Mouse (Mus musculus): ENCODE results near the gene Shroom4. TPM values are rescaled to one million over a fixed set of nuclear protein-coding genes. Genes with fewer than 3 reads are reported as not detected.
"Not testable (repeated sequence)": the region's sequence is repeated elsewhere in the genome, so short reads cannot be mapped to it uniquely, and the experiment has no call there.

Gene Shroom4
- not detected for polyA plus RNA-seq (2017; shearing (Covaris generic))

DNA sequence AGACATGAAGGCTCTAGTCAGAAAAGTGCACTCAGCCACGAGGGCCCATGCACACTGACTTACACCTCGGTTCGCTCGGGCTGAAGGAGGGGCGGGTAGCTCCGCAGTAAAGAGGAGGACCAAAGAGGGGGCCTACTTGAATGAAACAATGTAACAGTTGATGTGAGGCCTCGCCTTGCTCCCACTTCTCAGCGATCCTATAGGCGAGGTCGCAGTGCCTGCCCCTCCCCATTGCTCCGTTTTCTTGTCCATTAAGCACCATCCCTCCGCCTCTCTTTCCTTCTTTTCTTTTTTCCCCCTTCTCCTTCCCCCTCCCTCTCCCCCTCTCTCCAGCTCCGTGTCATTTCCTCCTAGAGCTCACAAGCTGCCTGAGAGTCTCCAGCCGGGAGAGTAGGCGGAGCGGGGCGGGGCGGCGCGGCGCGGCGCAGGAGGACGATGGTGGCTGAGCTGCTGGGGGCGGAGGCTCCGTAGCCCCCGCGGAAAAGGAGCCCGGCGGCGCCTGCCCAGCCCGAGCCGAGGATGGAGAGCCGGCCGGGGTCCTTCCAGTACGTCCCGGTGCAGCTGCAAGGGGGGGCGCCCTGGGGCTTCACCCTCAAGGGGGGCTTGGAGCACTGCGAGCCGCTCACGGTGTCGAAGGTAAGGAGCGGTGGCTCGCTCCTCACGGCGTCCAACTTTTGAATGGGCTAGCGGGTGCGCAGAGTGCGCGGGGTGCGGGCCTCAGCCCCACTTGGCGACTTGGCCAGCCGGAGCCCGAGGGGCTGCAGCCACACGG lies at the start of gene Shroom4:
Shroom4 (plus strand) TSS at position 229 of the 772 bp plus-strand sequence.
- ATAC-seq, result no peak

DNA sequence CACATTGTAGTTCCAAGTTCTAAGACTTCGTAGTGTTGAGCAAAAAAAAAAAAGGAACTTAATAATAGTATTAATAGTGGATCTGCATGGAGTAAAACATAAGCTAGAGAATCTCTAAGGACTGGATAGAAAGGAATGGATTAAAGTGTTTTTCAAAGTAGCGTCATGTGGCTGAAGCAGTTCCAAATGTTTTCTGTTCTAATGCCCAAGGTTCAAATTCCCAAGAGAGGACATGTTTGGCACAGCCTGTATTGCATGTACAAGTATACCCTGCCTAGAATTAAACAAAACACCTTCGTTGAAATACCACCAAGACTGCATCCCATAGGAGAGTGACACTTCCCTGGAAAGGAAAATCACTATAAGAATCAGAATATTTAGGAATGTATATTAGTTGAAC lies 42.8 kb upstream of the Shroom4 start:
- no peak for ATAC-seq

DNA sequence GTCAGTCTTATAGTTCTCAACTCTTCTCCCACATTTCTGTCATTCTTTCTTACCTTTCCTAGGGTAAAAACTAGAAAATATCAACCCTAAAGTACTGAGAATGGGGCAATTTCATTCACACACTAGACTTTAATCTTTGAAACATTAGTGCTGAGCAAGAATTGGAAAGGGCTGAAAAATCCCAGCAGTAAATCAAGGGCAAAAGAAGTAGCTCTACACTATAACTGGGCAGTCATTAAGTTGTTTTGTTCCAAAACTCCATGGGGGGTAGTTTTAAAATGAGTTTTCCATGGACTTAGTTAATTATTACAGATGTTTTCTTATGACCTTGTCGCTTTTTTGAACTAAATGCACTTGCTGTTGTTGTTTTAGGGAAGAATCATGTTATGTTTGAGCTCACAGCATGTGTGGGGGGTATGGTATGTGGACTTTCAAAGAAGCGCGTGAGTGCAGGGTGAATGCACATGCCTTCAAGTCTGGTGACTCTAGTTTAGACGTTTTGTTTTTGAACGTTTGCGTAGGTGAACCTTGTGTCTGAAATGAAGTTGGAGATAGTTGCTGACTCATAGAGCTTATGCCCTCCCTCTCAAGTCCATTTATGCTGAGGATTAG lies 42.0 kb upstream of the Shroom4 start:
- ATAC-seq, result no peak

DNA sequence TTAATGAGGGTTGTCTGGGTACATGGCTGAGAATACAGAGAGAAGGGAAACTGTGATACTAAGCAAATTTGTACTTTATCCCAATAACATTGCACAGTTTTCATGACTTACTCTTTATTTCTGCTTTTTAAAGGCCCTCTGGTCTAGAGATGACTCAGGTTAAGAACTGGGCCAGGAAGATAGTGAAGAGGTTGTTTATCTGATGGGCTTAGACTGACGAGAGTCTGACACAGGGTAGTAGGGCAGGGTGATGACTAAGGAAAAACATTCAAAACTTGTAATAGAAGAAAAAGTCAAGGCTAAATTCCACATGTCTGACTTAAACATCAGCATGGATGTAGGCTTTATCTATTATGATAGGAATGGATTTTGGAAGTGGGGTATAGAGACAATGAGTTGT lies 30.8 kb upstream of the Shroom4 start:
- no peak for ATAC-seq

DNA sequence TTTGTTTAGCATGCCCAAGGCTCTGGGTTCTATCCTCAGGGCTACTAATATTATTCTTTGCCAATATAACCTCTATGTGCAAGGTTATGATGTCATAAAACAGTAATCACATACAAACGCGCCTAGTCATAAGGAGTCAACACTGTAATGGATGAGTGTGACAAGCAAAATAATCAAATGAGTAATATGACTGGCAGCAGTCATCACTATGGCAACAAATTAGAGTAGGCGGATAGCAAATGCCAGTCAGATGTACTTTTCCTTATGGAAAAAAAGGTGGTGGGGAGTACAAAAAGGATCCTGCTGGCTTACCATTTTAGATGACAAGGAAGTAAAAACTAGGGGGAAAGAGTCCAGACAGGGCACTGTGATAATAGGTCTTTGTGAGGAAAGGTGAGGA lies 28.9 kb upstream of the Shroom4 start:
- no peak for ATAC-seq

DNA sequence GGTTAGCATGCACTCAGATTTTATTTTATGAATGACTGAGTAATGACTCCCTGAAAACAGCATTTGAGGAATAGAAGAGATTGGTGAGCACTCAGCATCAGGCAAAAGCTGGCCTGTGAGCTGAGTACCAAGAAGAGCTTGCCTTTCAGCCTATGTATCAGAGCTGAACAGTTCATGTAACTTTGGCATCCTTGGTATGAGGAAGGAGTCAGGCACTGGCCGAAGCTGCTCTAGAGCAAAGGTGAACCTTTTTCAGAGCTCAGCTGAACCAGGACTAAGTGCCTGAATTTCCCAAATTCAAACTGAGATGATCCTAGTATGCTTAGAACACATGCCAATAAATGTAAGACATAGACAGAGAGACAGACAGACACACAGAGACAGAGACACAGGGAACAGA lies 5.8 kb upstream of the Shroom4 start:
- no peak for ATAC-seq

DNA sequence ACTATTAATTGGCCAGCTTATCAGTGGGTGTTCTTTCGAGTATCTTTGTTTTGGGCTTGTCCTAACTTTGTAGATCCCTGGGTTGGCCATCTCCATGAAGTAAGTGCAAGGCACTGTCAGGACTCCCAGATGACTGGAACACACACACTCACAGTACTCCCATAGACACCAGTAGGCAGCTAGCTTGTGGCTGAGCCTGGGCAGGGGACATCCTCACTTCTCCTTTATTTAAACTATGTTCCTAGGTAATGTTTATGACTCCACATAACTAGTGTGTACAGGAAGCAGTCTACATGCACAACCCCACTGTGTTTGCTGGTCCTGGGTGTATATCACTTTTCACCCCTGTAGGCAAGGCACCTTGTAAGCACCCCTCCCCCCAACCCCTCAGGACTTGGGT lies 461 bp upstream of the Shroom4 start:
- ATAC-seq, result no peak

DNA sequence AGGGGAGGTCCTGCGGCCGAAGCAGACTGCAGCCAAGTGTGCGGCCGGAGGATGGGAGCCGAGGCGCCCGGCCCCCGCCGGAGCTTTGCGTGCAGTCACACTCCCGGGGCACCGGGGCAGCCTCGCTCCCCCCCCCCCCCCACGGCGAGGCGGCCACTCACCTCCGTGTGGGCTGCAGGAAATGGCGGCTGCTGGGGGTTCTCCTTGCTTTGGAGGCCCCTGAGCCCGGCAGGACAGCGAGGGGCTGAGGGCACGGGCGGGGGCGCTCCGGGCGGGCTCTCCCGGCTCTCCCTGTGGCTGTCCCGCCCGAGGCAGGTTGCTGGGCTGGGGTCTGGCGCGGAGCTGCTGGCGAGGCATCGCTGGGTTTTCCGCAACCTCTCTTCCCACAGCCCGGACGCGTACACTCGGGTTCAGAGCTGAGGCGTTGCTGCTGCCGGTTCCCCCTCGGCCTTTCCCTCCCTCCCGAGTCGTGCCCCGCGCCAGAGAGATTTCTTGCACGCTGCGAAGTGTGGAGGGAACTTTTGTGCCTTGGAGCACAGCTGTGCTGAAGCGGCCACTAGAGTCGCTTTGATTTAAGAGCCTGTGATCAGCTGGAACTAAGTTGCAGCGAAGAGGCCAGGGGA lies 855 bp downstream of the Shroom4 start:
- ATAC-seq, result no peak

DNA sequence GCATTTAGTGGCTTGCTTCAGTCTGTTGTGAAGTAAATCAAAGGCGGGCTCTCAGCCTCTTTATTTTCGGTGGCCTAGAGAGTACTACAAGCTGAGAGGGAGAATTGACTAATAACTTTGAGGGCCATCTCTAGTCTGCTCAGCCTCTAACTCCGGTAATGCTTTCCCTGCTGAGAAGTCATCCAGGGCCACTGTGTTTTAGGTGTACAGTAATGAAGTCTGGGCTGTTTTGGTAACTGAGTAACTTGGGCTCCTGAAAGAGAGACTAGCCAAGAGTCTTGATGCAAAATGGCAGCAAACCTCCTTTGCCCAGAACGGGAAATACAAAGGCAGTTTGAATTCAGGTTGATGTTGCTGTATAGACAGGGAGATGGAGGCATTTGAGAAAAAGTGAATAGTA lies 3.3 kb downstream of the Shroom4 start:
- ATAC-seq, result no peak

DNA sequence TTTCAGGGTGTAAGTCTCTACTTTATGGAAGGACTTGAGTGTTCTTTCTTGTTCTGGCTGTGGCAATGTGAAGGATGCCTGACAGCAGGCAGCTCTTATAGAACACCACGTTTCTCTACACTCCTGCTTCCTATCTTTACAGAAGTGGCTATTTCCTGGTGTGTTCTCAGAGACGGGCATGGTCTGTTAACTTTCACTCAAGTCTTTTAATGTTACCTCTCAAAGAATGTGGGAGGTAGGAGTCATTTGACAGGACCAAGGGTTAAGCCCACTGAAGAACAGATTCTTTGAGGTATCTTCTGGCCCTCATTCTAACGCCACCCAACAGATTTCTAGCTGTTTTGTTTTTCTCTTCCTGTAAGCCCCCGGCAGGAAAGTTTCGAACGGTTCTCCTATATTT lies 9.5 kb downstream of the Shroom4 start:
- ATAC-seq, result no peak

DNA sequence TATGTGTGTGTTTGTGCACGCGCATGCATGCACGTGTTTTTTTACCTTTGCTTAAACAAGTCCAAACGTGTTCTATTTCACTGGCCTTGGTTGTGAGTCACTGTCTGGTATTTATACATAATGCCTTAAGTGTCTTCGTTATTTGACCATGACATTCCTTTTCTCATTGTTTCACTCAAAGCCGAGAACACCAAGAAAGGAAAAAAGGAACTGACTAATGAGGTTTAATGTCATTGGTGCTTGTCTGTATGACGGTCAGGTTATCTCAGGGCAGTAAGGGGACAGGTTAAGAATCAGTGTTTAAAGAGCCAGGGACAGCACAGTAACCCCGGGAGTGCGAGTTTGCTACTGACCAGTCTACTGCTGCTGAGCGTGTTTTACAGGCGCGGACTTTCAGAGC lies 15.8 kb downstream of the Shroom4 start:
- no peak for ATAC-seq

DNA sequence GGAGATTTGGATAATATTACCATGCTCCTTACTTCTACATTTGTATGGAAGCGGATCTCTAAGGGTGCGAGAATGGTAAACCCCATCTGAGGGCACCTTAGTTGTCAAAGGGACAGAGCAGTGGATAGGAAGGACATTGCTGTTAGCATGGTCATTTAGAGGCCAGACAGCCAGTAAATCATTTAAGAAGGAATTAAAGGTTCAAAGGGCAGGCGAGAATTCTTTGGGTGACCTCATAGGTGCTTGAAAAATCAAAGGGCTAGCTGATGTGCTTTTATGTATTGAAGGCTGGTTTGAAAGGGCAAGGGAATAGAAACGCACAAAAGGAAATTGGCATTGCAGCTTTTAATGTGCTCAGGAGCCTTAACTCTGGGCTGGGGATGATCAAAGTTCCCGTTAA lies 16.3 kb downstream of the Shroom4 start:
- ATAC-seq, result no peak

DNA sequence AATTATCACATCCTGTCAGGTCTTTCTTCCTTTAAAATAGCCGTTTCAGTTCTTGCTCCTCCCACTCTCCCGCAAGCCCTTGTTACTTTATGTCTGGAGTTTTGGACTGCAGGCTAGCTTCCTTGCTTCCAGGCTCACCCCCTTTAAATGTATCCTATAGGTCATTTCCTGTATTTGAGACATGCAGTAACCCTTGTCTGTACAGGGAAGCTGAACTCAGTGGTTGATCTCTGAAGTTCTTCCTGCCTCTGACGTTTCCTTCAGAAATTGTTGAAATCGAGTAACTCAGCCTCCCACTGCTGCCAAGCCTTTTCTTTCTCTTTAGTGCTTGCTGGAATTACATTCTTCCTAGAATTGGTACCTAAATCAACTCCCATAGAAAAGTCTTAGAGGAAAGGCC lies 18.5 kb downstream of the Shroom4 start:
- ATAC-seq, result no peak

DNA sequence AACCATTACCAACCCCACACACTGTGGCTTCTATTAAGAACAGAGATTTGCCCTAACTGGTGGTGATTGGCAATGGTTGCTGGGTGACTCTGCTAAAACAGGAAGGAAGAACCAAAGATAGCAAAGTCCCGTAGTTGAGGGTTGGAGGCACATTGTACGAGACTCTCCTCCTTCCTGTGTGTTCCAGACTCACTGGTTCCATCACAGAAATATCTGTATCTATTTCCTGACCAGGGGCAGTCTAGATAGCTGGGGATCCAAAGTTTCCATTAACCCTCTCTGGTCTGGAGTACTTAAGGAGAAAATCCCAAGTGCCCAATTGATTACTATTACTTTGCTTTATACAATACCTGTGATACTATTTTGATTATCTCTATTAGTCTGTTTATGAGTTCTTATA lies 35.6 kb downstream of the Shroom4 start:
- ATAC-seq, result no peak

DNA sequence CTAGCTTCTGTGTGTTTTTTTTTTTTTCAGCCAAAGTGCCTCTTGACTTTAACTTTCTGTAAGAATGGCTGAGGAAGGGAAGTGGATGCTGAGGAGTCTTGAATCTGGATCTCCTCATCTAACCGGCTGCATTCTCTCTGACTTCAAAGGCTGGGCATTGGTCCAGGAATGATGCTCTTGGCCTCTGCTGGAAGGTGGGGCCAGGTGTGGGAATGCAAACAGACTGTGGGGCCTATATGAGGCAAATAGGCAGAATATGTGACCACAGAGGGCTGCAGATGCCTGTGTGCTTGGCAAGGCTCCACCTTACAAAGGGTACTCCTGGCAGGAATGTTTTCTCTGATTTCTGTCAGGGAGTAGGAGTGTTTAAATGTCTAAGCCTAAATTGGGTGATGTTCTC lies 46.8 kb downstream of the Shroom4 start:
- ATAC-seq, result no peak

DNA sequence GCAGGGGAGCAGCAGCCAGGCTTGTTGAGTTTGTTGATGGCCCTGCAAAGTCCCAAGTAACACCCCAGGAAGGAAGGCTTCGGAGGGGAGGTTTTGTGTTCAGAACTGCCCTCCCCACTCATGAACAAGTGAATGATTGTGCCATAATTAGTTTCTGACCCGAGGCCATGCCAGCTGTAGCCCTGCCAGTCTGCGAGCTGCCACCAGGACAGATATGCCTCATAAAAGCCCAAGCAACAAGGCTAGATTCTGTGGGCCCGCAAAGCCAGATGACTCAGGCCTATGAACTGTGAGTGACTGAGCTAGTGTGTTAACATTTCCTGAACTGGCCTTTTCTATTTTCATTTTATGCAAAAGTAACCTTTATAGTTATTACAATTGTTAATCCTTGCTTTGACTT lies 48.3 kb downstream of the Shroom4 start:
- no peak for ATAC-seq

DNA sequence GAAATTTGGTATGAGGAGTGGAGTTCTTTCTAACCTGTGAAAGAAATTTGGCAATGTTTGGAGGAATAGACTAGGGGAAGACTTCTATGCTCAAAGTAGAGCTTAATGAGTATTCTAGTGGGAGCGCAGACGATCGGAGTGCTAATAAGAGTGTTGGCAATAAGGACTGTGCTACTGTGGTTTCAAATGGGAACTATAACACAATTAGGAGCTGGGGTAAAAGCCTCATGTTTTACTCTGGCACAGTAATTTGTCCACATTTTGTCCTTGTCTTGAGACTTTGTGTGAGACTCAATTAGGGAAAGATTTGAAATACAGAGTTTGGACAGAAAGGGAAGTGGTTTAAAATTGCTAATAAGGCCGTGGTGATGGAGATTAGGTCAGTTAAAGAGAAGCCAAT lies 53.6 kb downstream of the Shroom4 start:
- ATAC-seq, result no peak

DNA sequence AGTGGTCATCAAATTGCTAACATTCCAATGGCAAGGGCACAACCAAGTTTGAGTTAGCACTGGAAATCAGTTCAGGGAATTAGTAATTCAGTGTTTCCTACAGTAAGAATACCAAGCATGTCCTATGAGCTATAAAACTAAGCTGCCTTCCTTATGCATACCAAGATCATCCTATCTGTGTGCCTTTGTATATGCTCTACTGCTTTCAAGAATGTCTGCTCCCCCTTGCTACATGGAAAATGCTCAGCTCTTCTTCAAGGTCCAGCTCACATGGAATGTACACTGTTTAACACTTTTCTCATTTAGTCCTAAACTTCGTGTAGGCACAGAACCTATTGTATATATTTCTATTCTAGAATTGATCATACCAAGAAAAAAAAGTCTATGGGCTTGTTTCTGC lies 69.6 kb downstream of the Shroom4 start:
- not testable (repeated sequence) for ATAC-seq

DNA sequence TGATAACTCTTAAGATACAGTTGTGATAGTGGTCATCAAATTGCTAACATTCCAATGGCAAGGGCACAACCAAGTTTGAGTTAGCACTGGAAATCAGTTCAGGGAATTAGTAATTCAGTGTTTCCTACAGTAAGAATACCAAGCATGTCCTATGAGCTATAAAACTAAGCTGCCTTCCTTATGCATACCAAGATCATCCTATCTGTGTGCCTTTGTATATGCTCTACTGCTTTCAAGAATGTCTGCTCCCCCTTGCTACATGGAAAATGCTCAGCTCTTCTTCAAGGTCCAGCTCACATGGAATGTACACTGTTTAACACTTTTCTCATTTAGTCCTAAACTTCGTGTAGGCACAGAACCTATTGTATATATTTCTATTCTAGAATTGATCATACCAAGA lies 72.9 kb downstream of the Shroom4 start:
- ATAC-seq, result not testable (repeated sequence)

DNA sequence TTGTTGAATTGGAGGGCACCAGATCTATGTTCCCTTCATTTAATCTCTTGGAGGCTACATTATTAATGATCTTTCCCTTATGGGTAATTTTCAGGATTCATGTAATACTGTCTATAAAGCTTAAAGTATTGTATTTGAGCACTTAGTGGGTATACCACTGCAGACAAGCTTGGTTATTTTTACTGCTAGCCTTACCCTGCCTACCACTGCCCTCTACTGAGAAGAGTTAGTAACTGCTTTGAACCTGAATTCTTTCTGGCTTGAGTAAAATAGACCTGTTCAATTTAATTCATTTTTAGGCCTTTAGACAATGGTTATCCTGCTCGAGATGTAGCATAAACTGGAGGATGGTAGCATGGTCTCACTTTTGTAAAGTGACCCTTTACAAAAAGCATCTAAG lies 75.5 kb downstream of the Shroom4 start:
- no peak for ATAC-seq

DNA sequence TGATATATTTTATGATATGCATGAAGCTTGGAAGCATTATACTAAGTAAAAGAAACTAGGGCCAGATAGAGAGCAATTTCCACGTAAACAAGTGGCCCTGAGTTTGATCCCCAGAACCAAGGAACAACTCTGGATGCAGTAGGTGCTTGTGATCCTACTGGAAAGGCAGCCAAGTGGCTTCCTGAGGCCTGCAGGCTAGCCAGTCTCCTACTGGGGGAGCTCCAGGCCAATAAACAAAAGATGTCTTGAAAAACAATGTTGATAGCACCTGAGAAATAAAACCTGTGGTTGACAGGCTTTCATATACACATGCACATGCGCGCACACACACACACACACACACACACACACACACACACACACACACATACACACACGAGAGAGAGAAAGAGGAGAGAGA lies 82.6 kb downstream of the Shroom4 start:
- no peak for ATAC-seq

DNA sequence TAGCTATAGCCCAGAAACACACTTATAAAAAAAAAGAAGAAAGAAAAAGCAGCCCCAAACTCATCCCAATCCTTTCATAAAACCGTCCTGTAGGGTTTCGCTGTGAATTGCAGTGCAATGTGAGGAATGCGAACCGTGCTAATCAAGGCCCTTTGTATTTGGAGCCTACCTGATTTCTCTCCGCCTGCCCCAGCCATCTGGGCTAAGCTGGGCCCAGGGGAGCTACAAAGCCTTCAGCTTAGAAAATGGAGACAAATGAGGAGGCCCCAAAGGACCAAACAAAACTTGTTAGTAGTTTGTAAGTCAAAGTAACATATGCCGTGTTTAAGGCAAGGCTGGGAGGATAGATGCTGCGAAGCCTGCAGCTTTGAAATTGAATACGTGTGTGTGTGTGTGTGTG lies 84.2 kb downstream of the Shroom4 start:
- ATAC-seq, result no peak

DNA sequence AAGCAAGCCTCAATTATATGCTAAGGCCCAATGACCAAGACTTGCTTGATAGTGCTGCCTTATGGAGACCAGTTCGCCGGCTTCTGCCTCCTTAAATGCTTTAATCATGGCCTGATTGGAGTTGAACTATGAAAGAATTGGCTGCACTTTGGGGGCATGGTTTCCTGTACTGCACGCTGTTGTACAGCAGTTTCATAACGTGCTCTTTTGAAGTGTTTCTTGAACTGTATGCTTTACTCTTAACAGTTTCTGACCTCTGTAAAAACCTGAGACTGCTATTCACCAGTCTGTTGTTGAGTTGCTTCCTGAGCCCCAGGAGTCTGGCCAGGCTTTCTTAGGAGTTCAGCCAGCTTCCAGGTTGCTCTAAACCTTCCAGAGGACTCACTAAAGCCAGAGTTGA lies 90.8 kb downstream of the Shroom4 start:
- ATAC-seq, result no peak

DNA sequence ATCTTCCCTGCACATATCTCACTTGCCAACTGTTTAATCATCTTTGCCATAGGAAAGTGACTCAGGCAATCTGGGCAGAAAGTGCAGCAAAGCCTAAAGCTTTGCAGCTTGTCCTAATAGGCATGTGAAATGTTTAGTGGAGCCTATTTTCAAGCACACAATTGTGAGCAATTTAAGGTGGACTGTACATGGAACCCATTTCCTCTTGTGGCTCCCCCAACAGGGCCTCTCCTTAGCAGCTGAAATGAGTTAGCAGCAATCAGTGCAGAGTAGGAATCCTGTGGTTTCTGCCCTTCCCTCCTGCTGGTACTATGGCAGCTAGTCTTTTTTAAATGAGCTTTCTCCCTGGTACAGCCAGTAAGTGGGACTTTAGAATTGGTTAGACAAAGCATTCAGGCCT lies 95.8 kb downstream of the Shroom4 start:
- no peak for ATAC-seq

Measured in CD4-positive, CD25-positive, alpha-beta regulatory T cell, adult 4 months (primary cell).